Mouse (Mus musculus): Measurements from ENCODE around the gene Nat8. TPM values are rescaled to one million over a fixed set of nuclear protein-coding genes. Genes with fewer than 3 reads are reported as not detected.
"Not testable (repeated sequence)": the region's sequence is repeated elsewhere in the genome, so short reads cannot be mapped to it uniquely, and the experiment has no call there.

Gene Nat8
- polyA plus RNA-seq, 1 experiment = not detected

- peaks cover 3% of the 10 kb centered on the region for H3K27me3 ChIP-seq (replicated peaks)
- no peak for TF ChIP-seq GATA1 (IDR thresholded peaks at IDR 0.05; ENCODE audit: borderline replicate concordance, low read length)
- TF ChIP-seq FLI1 (IDR thresholded peaks at IDR 0.05; ENCODE audit: low read length) = no peak
These were observed 2.4 kb downstream of the Nat8 start for GRCm38 (mm10) chr6:85829462-85829861.

GRCm38 (mm10) chr6:85825886-85826285 lies 6.0 kb downstream of the Nat8 start:
- no peak overlapping the region for H3K4me3 ChIP-seq (replicated peaks)
- H3K9me3 ChIP-seq = peaks cover 18% of the 10 kb centered on the region
- H3K27me3 ChIP-seq (replicated peaks) = no peaks in the 10 kb centered on the region
- no peaks in the 10 kb centered on the region for H3K36me3 ChIP-seq (replicated peaks; ENCODE audit: low read length)
- TF ChIP-seq FLI1 (IDR thresholded peaks at IDR 0.05; ENCODE audit: low read length) = no peak
- H3K4me1 ChIP-seq = peaks cover 13% of the 10 kb centered on the region

More at GRCm38 (mm10) chr6:85829462-85829861, 2.4 kb downstream of the Nat8 start:
- Histone ChIP-seq H3K4me1 (peaks cover 13% of the 10 kb centered on the region), H3K36me3 (replicated peaks; ENCODE audit: low read length) (no peaks in the 10 kb centered on the region), H3K4me3 (replicated peaks) (no peak overlapping the region), H3K9me3 (peaks cover 6% of the 10 kb centered on the region; the same call in 1 of the 2 replicates)

GRCm38 (mm10) chr6:85823382-85824090 lies 8.3 kb downstream of the Nat8 start:
- no peak overlapping the region for H3K4me3 ChIP-seq (replicated peaks)
- H3K27me3 ChIP-seq (replicated peaks) = no peaks in the 10 kb centered on the region
- H3K9me3 ChIP-seq = peaks cover 18% of the 10 kb centered on the region
- no peaks in the 10 kb centered on the region for H3K36me3 ChIP-seq (replicated peaks; ENCODE audit: low read length)
- TF ChIP-seq GATA1 (IDR thresholded peaks at IDR 0.05; ENCODE audit: borderline replicate concordance, low read length) = no peak
- TF ChIP-seq FLI1 (IDR thresholded peaks at IDR 0.05; ENCODE audit: low read length) = no peak
- H3K4me1 ChIP-seq = peaks cover 9% of the 10 kb centered on the region; the same call in 1 of the 2 replicates

- Histone ChIP-seq H3K4me1 (peaks cover 6% of the 10 kb centered on the region), H3K27me3 (replicated peaks) (peaks cover 4% of the 10 kb centered on the region), H3K9me3 (peaks cover 18% of the 10 kb centered on the region), H3K36me3 (replicated peaks; ENCODE audit: low read length) (no peaks in the 10 kb centered on the region), H3K4me3 (replicated peaks) (no peak overlapping the region)
- TF ChIP-seq GATA1 (IDR thresholded peaks at IDR 0.05; ENCODE audit: borderline replicate concordance, low read length) = no peak
- TF ChIP-seq FLI1 (IDR thresholded peaks at IDR 0.05; ENCODE audit: low read length) = no peak
These were observed 9.6 kb downstream of the Nat8 start for GRCm38 (mm10) chr6:85822286-85822685.

GRCm38 (mm10) chr6:85820837-85821236 lies 11.0 kb downstream of the Nat8 start, which contains the start of the genes Nat8f6 and Nat8f5:
Gene Nat8f6, minus strand, starts transcription at chr6:85820954.
Gene Nat8f5, minus strand, starts transcription at chr6:85820972.
- Histone ChIP-seq H3K4me1 (peaks cover 4% of the 10 kb centered on the region; the same call in 1 of the 2 replicates), H3K27me3 (replicated peaks) (peaks cover 4% of the 10 kb centered on the region), H3K36me3 (replicated peaks; ENCODE audit: low read length) (no peaks in the 10 kb centered on the region), H3K4me3 (replicated peaks) (no peak within 1 kb of the TSS), H3K9me3 (peaks cover 16% of the 10 kb centered on the region)
- TF ChIP-seq FLI1 (IDR thresholded peaks at IDR 0.05; ENCODE audit: low read length) (no peak), GATA1 (IDR thresholded peaks at IDR 0.05; ENCODE audit: borderline replicate concordance, low read length) (no peak)

GRCm38 (mm10) chr6:85818338-85818737 lies 13.5 kb downstream of the Nat8 start:
- H3K4me3 ChIP-seq (replicated peaks) = no peak overlapping the region
- no peak for TF ChIP-seq FLI1 (IDR thresholded peaks at IDR 0.05; ENCODE audit: low read length)
- no peak for TF ChIP-seq GATA1 (IDR thresholded peaks at IDR 0.05; ENCODE audit: borderline replicate concordance, low read length)
- H3K27me3 ChIP-seq (replicated peaks) = peaks cover 4% of the 10 kb centered on the region

GRCm38 (mm10) chr6:85813339-85813738 lies 18.5 kb downstream of the Nat8 start:
- no peak for TF ChIP-seq FLI1 (IDR thresholded peaks at IDR 0.05; ENCODE audit: low read length)
- TF ChIP-seq GATA1 (IDR thresholded peaks at IDR 0.05; ENCODE audit: borderline replicate concordance, low read length) = no peak

More at GRCm38 (mm10) chr6:85818338-85818737, 13.5 kb downstream of the Nat8 start:
- H3K4me1 ChIP-seq = peaks cover 4% of the 10 kb centered on the region; the same call in 1 of the 2 replicates
- H3K9me3 ChIP-seq = peaks cover 12% of the 10 kb centered on the region
- no peaks in the 10 kb centered on the region for H3K36me3 ChIP-seq (replicated peaks; ENCODE audit: low read length)

GRCm38 (mm10) chr6:85810942-85811537 lies 20.8 kb downstream of the Nat8 start:
- not testable (repeated sequence) for H3K4me3 ChIP-seq (replicated peaks); H3K4me1 ChIP-seq; H3K36me3 ChIP-seq (replicated peaks; ENCODE audit: low read length); H3K27me3 ChIP-seq (replicated peaks); H3K9me3 ChIP-seq

More at GRCm38 (mm10) chr6:85813339-85813738, 18.5 kb downstream of the Nat8 start:
- Histone ChIP-seq H3K4me1 (peaks cover 4% of the 10 kb centered on the region; the same call in 1 of the 2 replicates), H3K4me3 (replicated peaks) (no peak overlapping the region), H3K36me3 (replicated peaks; ENCODE audit: low read length) (no peaks in the 10 kb centered on the region), H3K27me3 (replicated peaks) (peaks cover 6% of the 10 kb centered on the region), H3K9me3 (no peaks in the 10 kb centered on the region)

GRCm38 (mm10) chr6:85810514-85810913 lies 21.4 kb downstream of the Nat8 start:
- H3K36me3 ChIP-seq (replicated peaks; ENCODE audit: low read length); H3K9me3 ChIP-seq; H3K27me3 ChIP-seq (replicated peaks); H3K4me1 ChIP-seq; H3K4me3 ChIP-seq (replicated peaks): not testable (repeated sequence)

GRCm38 (mm10) chr6:85809784-85810183 lies 22.1 kb downstream of the Nat8 start:
- H3K9me3 ChIP-seq; H3K4me3 ChIP-seq (replicated peaks); H3K36me3 ChIP-seq (replicated peaks; ENCODE audit: low read length); H3K27me3 ChIP-seq (replicated peaks); H3K4me1 ChIP-seq: not testable (repeated sequence)

GRCm38 (mm10) chr6:85803180-85803579 lies 28.7 kb downstream of the Nat8 start:
- H3K4me1 ChIP-seq; H3K27me3 ChIP-seq (replicated peaks); H3K36me3 ChIP-seq (replicated peaks; ENCODE audit: low read length); H3K9me3 ChIP-seq; H3K4me3 ChIP-seq (replicated peaks): not testable (repeated sequence)

Other genes with a start within 250 kb of the Nat8 start
- 0.08 TPM in 1 of 2 replicates, not detected in the other for gene Alms1, start 244.6 kb downstream of the Nat8 start, polyA plus RNA-seq (2012; ENCODE audit: insufficient read depth, low replicate concordance)
- gene Nat8f7, start 118.9 kb downstream of the Nat8 start, polyA plus RNA-seq (2012; ENCODE audit: insufficient read depth, low replicate concordance) = not detected in 2 replicates
- gene Nat8f3, start 66.3 kb downstream of the Nat8 start, polyA plus RNA-seq (2012; ENCODE audit: insufficient read depth, low replicate concordance) = not detected in 2 replicates
- gene Nat8f6, start 11.1 kb downstream of the Nat8 start, polyA plus RNA-seq (2012; ENCODE audit: insufficient read depth, low replicate concordance) = not detected in 2 replicates
- not detected in 2 replicates for gene Nat8f5, start 11.1 kb downstream of the Nat8 start, polyA plus RNA-seq (2012; ENCODE audit: insufficient read depth, low replicate concordance)
- not detected in 2 replicates for gene Nat8f2, start 37.1 kb upstream of the Nat8 start, polyA plus RNA-seq (2012; ENCODE audit: insufficient read depth, low replicate concordance)
- not detected in 2 replicates for gene Nat8f4, start 72.8 kb upstream of the Nat8 start, polyA plus RNA-seq (2012; ENCODE audit: insufficient read depth, low replicate concordance)
- gene Tprkb, start 79.8 kb upstream of the Nat8 start, polyA plus RNA-seq (2012; ENCODE audit: insufficient read depth, low replicate concordance) = 1.7 TPM in 1 of 2 replicates, not detected in the other
- gene Nat8f1, start 83.6 kb upstream of the Nat8 start, polyA plus RNA-seq (2012; ENCODE audit: insufficient read depth, low replicate concordance) = 0.62 and 2.4 TPM in 2 replicates
- gene Dusp11, start 129.6 kb upstream of the Nat8 start, polyA plus RNA-seq (2012; ENCODE audit: insufficient read depth, low replicate concordance) = 2.6 and 22.9 TPM in 2 replicates
- gene Figla, start 184.1 kb upstream of the Nat8 start, polyA plus RNA-seq (2012; ENCODE audit: insufficient read depth, low replicate concordance) = not detected in 2 replicates
- gene Add2, start 196.6 kb upstream of the Nat8 start, polyA plus RNA-seq (2012; ENCODE audit: insufficient read depth, low replicate concordance) = 0.19 and 0.46 TPM in 2 replicates